16 mouse cellular contexts compared by ENCODE assay signal in genomic region chr8:116383036-116383435, GRCm38 (mm10).
DNase-seq lines count a peak whose midpoint lies in the region; ATAC-seq and TF ChIP-seq lines count a peak whose summit lies in the region.
"Had no signal": no experiment of that assay in that cellular context is flagged by ENCODE, and none has a peak within 500 bp of the region (broad histone marks: within the 10 kb centered on the region; RNA-seq: fewer than 3 reads in every experiment).

No protein-coding gene starts in this region.

- no peaks in the 10 kb centered on the region for H3K27me3 ChIP-seq in heart, embryonic 12.5 days (replicated peaks)
- H3K27me3 ChIP-seq in stomach, embryonic 16.5 days (ENCODE audit: control insufficient read depth, insufficient read depth, low read length) = no peaks in the 10 kb centered on the region
- H3K27me3 ChIP-seq in stomach, postnatal 0 days (ENCODE audit: control insufficient read depth, insufficient read depth, low read length) = no peaks in the 10 kb centered on the region
- no peaks in the 10 kb centered on the region for H3K27me3 ChIP-seq in hindbrain, embryonic 12.5 days
- H3K27me3 ChIP-seq: embryonic facial prominence, embryonic 15.5 days; limb, embryonic 15.5 days; lung, embryonic 15.5 days had no signal

- no peak for TF ChIP-seq CTCF in stomach, postnatal 0 days (IDR thresholded peaks at IDR 0.05; ENCODE audit: low read depth)

- no peak overlapping the region for H3K4me2 ChIP-seq in heart, embryonic 12.5 days
- H3K4me2 ChIP-seq in stomach, embryonic 16.5 days (ENCODE audit: low read depth, low read length) = no peak overlapping the region
- H3K4me2 ChIP-seq in stomach, postnatal 0 days (replicated peaks; ENCODE audit: low read depth) = no peak overlapping the region
- no peak overlapping the region for H3K4me2 ChIP-seq in hindbrain, embryonic 12.5 days (replicated peaks)
- H3K4me2 ChIP-seq: embryonic facial prominence, embryonic 15.5 days; limb, embryonic 15.5 days; lung, embryonic 15.5 days had no signal

- no peak overlapping the region for H3K4me3 ChIP-seq in heart, embryonic 12.5 days
- no peak overlapping the region for H3K4me3 ChIP-seq in stomach, embryonic 16.5 days (replicated peaks; ENCODE audit: low read length)
- no peak overlapping the region for H3K4me3 ChIP-seq in stomach, postnatal 0 days (ENCODE audit: low read depth, low read length)
- H3K4me3 ChIP-seq in hindbrain, embryonic 12.5 days = no peak overlapping the region
- H3K4me3 ChIP-seq: embryonic facial prominence, embryonic 15.5 days; limb, embryonic 15.5 days; lung, embryonic 15.5 days had no signal

- no peak overlapping the region for H3K27ac ChIP-seq in heart, embryonic 12.5 days (ENCODE audit: poor library complexity, severe bottlenecking)
- H3K27ac ChIP-seq in stomach, embryonic 16.5 days (ENCODE audit: low read length) = peak overlapping the region; percentile 31; the same call in 1 of the 2 replicates
- H3K27ac ChIP-seq in stomach, postnatal 0 days (replicated peaks) = no peak overlapping the region
- H3K27ac ChIP-seq in hindbrain, embryonic 12.5 days = no peak overlapping the region
- H3K27ac ChIP-seq: embryonic facial prominence, embryonic 15.5 days; limb, embryonic 15.5 days; lung, embryonic 15.5 days had no signal

- WGBS in heart, embryonic 12.5 days = 73% methylated on average over 8 of the region's 8 CpGs
- 65% methylated on average over 8 of the region's 8 CpGs for WGBS in stomach, embryonic 16.5 days
- 51% methylated on average over 8 of the region's 8 CpGs for WGBS in stomach, postnatal 0 days
- 87% methylated on average over 8 of the region's 8 CpGs for WGBS in hindbrain, embryonic 12.5 days

- no peak for ATAC-seq in heart, embryonic 12.5 days (ENCODE audit: insufficient number of reproducible peaks, low FRiP score)
- ATAC-seq in stomach, embryonic 16.5 days (ENCODE audit: insufficient read depth, low FRiP score) = no peak
- no peak for ATAC-seq in stomach, postnatal 0 days (ENCODE audit: low FRiP score, low TSS enrichment)
- ATAC-seq in hindbrain, embryonic 12.5 days (ENCODE audit: low FRiP score) = no peak
- ATAC-seq in activated CD4-positive, CD25-positive, alpha-beta regulatory T cell, adult 4 months = no peak
- ATAC-seq: forebrain, embryonic 14.5 days had no signal

- no peak for TF ChIP-seq EP300 in stomach, postnatal 0 days (optimal IDR thresholded peaks at IDR 0.05)

- H3K9me3 ChIP-seq in heart, embryonic 12.5 days (replicated peaks) = no peaks in the 10 kb centered on the region
- no peaks in the 10 kb centered on the region for H3K9me3 ChIP-seq in stomach, embryonic 16.5 days (replicated peaks; ENCODE audit: control insufficient read depth, low read length)
- no peaks in the 10 kb centered on the region for H3K9me3 ChIP-seq in stomach, postnatal 0 days (ENCODE audit: control insufficient read depth, low read length)
- H3K9me3 ChIP-seq in hindbrain, embryonic 12.5 days (replicated peaks) = no peaks in the 10 kb centered on the region
- H3K9me3 ChIP-seq: embryonic facial prominence, embryonic 15.5 days; limb, embryonic 15.5 days; lung, embryonic 15.5 days had no signal

- H3K9ac ChIP-seq in heart, embryonic 12.5 days = no peak overlapping the region
- no peak overlapping the region for H3K9ac ChIP-seq in stomach, embryonic 16.5 days (ENCODE audit: low read length)
- H3K9ac ChIP-seq in stomach, postnatal 0 days (ENCODE audit: low read length) = no peak overlapping the region
- H3K9ac ChIP-seq in hindbrain, embryonic 12.5 days = no peak overlapping the region
- H3K9ac ChIP-seq: embryonic facial prominence, embryonic 15.5 days; limb, embryonic 15.5 days; lung, embryonic 15.5 days had no signal

- peak; percentile 59 to 73 for DNase-seq in heart, adult 18-20 months
- no peak for DNase-seq in stomach, postnatal 0 days (ENCODE audit: low spot score)
- DNase-seq in gastrocnemius, postnatal 10 days = peak; percentile 40
- peak; percentile 74 for DNase-seq in skeletal muscle tissue, adult 2 months (ENCODE audit: low read depth, low spot score)
- DNase-seq: cerebellum, adult 18-20 months; midbrain, embryonic 14.5 days; retina, postnatal 1 day; spleen, adult 18-20 months had no signal

- peaks cover 14% of the 10 kb centered on the region; the same call in 1 of the 2 replicates for H3K4me1 ChIP-seq in heart, embryonic 12.5 days (replicated peaks)
- H3K4me1 ChIP-seq in stomach, embryonic 16.5 days (ENCODE audit: control insufficient read depth, insufficient read depth, low read length) = no peaks in the 10 kb centered on the region
- H3K4me1 ChIP-seq in stomach, postnatal 0 days (replicated peaks; ENCODE audit: control insufficient read depth, insufficient read depth) = no peaks in the 10 kb centered on the region
- peaks cover 8% of the 10 kb centered on the region; the same call in 1 of the 2 replicates for H3K4me1 ChIP-seq in hindbrain, embryonic 12.5 days

- H3K36me3 ChIP-seq in heart, embryonic 12.5 days = no peaks in the 10 kb centered on the region
- H3K36me3 ChIP-seq in stomach, embryonic 16.5 days (ENCODE audit: control insufficient read depth, insufficient read depth, low read length) = no peaks in the 10 kb centered on the region
- H3K36me3 ChIP-seq in stomach, postnatal 0 days (ENCODE audit: control insufficient read depth, insufficient read depth, low read length) = no peaks in the 10 kb centered on the region
- no peaks in the 10 kb centered on the region for H3K36me3 ChIP-seq in hindbrain, embryonic 12.5 days
- H3K36me3 ChIP-seq: embryonic facial prominence, embryonic 15.5 days; limb, embryonic 15.5 days; lung, embryonic 15.5 days had no signal
